Mouse (Mus musculus) kidney, embryonic 15.5 days (tissue): ENCODE results near the gene Nav3. TPM values are rescaled to one million over a fixed set of nuclear protein-coding genes. Genes with fewer than 3 reads are reported as not detected.

Experiments
- ATAC-seq: fragments of 200-750 bp; cut with Nextera tagmentation; replicated peaks from 2 replicates; pipeline ENCODE4 v1.8.0; 2017; ENCODE audit warnings: moderate TSS enrichment; ENCODE audit not compliant: low FRiP score
- H3K27ac ChIP-seq: fragments of 300-500 bp; sonication (generic); 2 replicates; pipeline ENCODE4 v1.5.1; 2015; ENCODE audit warnings: mild to moderate bottlenecking, inconsistent platforms
- H3K27me3 ChIP-seq: fragments of 300-500 bp; sonication (generic); 2 replicates; pipeline ENCODE4 v1.6.1; 2015; ENCODE audit warnings: inconsistent platforms
- H3K36me3 ChIP-seq: fragments of 300-500 bp; sonication (generic); 2 replicates; pipeline ENCODE4 v1.6.1; 2015; ENCODE audit warnings: inconsistent platforms
- H3K4me1 ChIP-seq: fragments of 300-500 bp; sonication (generic); 2 replicates; pipeline ENCODE4 v1.6.1; 2015; ENCODE audit warnings: inconsistent platforms
- H3K4me2 ChIP-seq: fragments of 300-500 bp; sonication (generic); 2 replicates; pipeline ENCODE4 v1.6.1; 2015; ENCODE audit warnings: moderate library complexity, mild to moderate bottlenecking, inconsistent platforms
- H3K4me3 ChIP-seq: fragments of 300-500 bp; sonication (generic); replicated peaks from 2 replicates; pipeline ENCODE4 v1.5.1; 2015; ENCODE audit warnings: mild to moderate bottlenecking, inconsistent platforms
- H3K9ac ChIP-seq: fragments of 300-500 bp; sonication (generic); 2 replicates; pipeline ENCODE4 v1.6.1; 2015; ENCODE audit warnings: mild to moderate bottlenecking, inconsistent platforms
- H3K9me3 ChIP-seq: fragments of 300-500 bp; sonication (generic); replicated peaks from 2 replicates; pipeline ENCODE4 v1.6.1; 2016; ENCODE audit warnings: inconsistent platforms
- WGBS: fragments of 180-500 bp; shearing (Covaris S2); methylation state at CpG from one replicate; pipeline ENCODE4 v1.1.7; 2015; ENCODE audit warnings: mixed read lengths; 5-methylcytosine and 5-hydroxymethylcytosine counted together
- polyA plus RNA-seq: library from polyadenylated mRNA; unstranded; fragments of >200 nt; fragmentation: Nextera tagmentation; extraction: Ambion mirVana; gene quantifications from 2 replicates; pipeline ENCODE4 v1.2.1, GENCODE M21; 2015

The Nav3 gene
- polyA plus RNA-seq, 1 experiment from 2014 or later = 4.6 TPM

DNA sequence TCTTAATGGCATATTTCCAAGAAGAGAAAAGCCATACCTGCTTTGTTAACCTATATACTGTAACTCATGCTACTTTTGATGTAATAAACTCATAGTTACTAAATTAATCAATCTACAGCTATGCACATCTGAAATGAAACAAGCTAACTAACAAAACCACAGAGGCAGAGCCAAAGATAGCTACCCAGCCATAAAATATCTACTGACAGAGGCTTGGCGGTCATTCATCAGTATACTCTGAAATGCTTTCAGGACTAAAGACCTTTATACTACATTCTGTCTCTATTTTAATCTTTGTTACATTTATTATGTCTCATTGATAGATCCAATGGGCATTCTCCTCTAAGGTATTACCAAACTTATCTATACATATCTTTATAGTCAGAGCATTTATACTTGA, 185.4 kb downstream of the Nav3 start:
- H3K27ac ChIP-seq = no peak overlapping the region
- H3K4me3 ChIP-seq = no peak overlapping the region
- no peaks in the 10 kb centered on the region for H3K27me3 ChIP-seq
- no peaks in the 10 kb centered on the region for H3K36me3 ChIP-seq
- no peak for ATAC-seq
- H3K9ac ChIP-seq = no peak overlapping the region
- H3K4me2 ChIP-seq = no peak overlapping the region
- no peaks in the 10 kb centered on the region for H3K4me1 ChIP-seq
- WGBS = 70% methylated on average over 1 of the region's 1 CpGs
- H3K9me3 ChIP-seq = no peaks in the 10 kb centered on the region

DNA sequence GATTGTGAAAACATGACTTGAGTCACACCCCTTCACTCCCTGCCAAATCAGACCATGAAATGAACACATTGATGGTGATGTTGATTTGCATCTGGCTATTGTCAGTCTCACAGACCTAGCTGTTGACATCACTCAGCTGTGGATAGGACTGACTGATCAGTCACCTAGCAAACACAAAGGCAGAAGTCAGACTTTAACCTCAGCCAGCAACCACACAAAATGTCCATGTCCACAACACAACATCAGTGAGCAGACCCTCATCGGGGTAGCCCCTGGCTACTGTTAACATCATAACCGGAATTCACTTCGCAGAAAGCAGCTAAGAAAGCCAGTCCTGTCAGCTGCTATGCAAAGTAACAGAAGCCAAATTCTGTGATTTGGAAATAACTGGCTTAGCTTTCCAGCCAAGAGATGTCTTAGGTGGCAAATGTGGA, 213.9 kb downstream of the Nav3 start:
- no peak overlapping the region for H3K9ac ChIP-seq
- H3K27me3 ChIP-seq = no peaks in the 10 kb centered on the region
- WGBS = 85% methylated on average over 3 of the region's 3 CpGs
- H3K27ac ChIP-seq = no peak overlapping the region
- H3K4me3 ChIP-seq = no peak overlapping the region
- no peak for ATAC-seq
- no peak overlapping the region for H3K4me2 ChIP-seq
- H3K9me3 ChIP-seq = no peaks in the 10 kb centered on the region
- H3K4me1 ChIP-seq = no peaks in the 10 kb centered on the region
- no peaks in the 10 kb centered on the region for H3K36me3 ChIP-seq

DNA sequence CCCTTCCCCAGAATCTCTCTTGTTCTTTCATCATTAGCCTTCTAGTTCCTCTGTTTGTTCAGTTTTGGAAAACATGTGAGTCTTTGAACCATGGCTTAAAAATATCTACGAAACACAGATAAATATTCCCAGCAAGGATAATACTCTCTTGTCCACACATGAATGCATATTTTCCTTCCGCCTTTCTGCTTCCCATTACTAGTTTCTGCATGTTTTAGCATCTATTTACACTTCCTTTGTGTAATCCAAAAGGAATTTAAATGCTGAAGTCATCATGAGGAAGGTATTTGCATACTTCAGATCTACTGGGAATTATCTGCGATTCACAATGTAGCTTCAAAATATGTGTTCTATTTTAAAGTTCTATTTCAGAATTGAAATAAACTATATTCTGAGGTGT, 215.3 kb downstream of the Nav3 start:
- Histone ChIP-seq H3K4me3 (no peak overlapping the region), H3K36me3 (no peaks in the 10 kb centered on the region), H3K4me1 (no peaks in the 10 kb centered on the region), H3K27ac (no peak overlapping the region), H3K27me3 (no peaks in the 10 kb centered on the region), H3K9ac (no peak overlapping the region), H3K9me3 (no peaks in the 10 kb centered on the region), H3K4me2 (no peak overlapping the region)
- no peak for ATAC-seq
- WGBS = 85% methylated on average over 3 of the region's 3 CpGs

DNA sequence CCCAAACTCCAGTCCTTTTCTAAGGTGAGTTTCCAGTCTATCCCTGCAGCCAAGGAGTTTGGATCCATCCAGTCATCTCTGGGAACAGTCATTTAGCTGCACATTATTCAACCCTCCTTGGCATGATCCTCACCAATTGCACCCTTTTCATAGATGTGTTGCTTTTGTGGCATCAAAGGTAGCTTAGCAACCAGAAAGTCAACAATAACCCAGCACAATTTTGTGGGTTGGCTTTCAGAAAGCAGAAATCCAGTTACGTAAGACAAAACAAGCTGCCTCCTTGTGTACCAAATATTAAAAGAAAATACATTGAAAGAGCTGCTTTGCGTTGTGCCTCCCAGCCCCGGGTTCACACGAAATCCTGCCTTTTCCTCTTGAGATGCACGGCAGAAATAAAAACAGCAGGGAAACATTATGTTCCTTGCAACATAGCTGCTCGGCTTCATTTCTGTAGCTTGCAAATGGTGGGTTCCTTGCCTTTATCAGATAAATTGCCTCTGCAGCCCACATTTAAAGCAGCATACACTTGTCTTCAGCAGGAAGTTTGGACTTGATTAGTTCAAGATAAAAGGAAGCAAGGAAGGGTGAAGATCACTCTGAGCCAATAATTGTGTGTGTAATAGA, 222.6 kb downstream of the Nav3 start:
- Histone ChIP-seq H3K27me3 (no peaks in the 10 kb centered on the region), H3K27ac (no peak overlapping the region), H3K36me3 (no peaks in the 10 kb centered on the region), H3K4me2 (no peak overlapping the region), H3K9ac (no peak overlapping the region), H3K4me3 (no peak overlapping the region), H3K9me3 (no peaks in the 10 kb centered on the region), H3K4me1 (no peaks in the 10 kb centered on the region)
- no peak for ATAC-seq
- 71% methylated on average over 6 of the region's 6 CpGs for WGBS

DNA sequence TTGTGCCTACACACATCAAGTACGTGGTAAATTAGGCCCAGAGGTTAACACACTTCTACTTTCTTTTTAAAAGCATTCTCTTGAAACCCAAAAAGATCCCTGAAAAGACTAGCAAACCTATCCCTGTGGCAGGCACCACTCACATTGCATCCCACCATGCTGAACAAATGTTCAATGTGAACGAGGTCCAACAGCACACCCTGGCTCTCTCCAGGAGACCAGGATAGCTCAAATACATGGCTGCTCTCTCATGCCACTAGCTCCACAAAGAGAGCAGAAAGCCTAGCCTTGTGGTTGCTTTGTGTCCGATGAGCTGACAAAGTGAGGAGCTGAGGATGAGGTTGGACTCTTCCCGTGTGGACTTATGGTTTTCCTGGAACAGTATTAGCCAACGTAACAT, 249.6 kb downstream of the Nav3 start:
- H3K4me1 ChIP-seq = no peaks in the 10 kb centered on the region
- no peak overlapping the region for H3K27ac ChIP-seq
- H3K9ac ChIP-seq = no peak overlapping the region
- H3K4me2 ChIP-seq = no peak overlapping the region
- no peaks in the 10 kb centered on the region for H3K27me3 ChIP-seq
- no peak overlapping the region for H3K4me3 ChIP-seq
- ATAC-seq = no peak
- WGBS = 87% methylated on average over 5 of the region's 5 CpGs
- no peaks in the 10 kb centered on the region for H3K36me3 ChIP-seq
- H3K9me3 ChIP-seq = no peaks in the 10 kb centered on the region

DNA sequence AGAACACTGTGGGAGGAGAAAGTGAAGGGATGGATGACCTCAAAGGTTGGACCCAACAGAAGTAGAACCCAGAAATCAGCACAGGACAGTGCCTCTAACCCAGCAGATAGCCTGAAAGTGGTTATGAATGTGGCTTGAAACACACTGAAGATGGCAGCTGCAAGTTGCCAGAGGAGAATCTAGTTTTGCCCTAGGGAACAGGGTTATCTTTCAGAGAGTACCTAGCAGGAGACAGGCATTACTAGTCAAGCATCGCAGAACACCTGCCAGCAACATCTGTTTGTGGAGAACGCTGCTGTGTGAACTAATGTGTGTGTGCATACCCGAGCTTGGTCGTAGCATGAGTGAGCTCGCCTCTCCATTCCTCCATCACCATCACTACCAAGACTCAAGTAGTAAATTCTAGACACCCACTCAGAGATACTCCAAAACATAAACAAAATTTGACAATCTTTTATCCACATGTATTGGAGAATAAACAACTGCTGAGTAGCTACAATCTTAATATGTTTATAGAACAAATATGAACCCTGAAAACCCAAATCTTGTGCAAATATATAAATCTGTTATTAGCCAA, 251.8 kb downstream of the Nav3 start:
- no peak overlapping the region for H3K4me2 ChIP-seq
- no peak overlapping the region for H3K4me3 ChIP-seq
- no peaks in the 10 kb centered on the region for H3K27me3 ChIP-seq
- no peaks in the 10 kb centered on the region for H3K36me3 ChIP-seq
- 78% methylated on average over 5 of the region's 5 CpGs for WGBS
- no peaks in the 10 kb centered on the region for H3K4me1 ChIP-seq
- H3K27ac ChIP-seq = no peak overlapping the region
- no peak overlapping the region for H3K9ac ChIP-seq
- no peaks in the 10 kb centered on the region for H3K9me3 ChIP-seq
- no peak for ATAC-seq

DNA sequence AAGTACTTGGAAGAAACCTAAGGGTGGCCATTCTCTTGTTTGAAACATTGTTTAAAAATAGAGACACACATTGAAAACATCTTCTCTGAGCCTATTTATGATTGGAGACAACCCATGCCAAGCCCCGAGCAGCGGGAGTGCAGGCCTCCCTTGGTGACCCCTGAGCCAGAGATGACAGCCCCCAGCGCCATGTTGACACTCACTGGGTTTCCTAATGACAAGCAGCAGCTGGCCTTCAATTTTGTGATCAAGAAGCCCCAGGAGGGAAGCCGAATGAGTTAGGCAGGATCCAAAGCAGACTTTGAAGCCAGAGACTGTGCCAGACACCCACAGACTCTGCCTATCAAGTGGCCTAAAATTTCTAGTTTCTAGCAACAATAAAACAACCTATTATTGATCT, 263.1 kb downstream of the Nav3 start:
- Histone ChIP-seq H3K9me3 (no peaks in the 10 kb centered on the region), H3K27ac (no peak overlapping the region), H3K36me3 (no peaks in the 10 kb centered on the region), H3K4me1 (no peaks in the 10 kb centered on the region), H3K9ac (no peak overlapping the region), H3K27me3 (no peaks in the 10 kb centered on the region), H3K4me3 (no peak overlapping the region), H3K4me2 (no peak overlapping the region)
- WGBS = 27% methylated on average over 4 of the region's 4 CpGs
- no peak for ATAC-seq

DNA sequence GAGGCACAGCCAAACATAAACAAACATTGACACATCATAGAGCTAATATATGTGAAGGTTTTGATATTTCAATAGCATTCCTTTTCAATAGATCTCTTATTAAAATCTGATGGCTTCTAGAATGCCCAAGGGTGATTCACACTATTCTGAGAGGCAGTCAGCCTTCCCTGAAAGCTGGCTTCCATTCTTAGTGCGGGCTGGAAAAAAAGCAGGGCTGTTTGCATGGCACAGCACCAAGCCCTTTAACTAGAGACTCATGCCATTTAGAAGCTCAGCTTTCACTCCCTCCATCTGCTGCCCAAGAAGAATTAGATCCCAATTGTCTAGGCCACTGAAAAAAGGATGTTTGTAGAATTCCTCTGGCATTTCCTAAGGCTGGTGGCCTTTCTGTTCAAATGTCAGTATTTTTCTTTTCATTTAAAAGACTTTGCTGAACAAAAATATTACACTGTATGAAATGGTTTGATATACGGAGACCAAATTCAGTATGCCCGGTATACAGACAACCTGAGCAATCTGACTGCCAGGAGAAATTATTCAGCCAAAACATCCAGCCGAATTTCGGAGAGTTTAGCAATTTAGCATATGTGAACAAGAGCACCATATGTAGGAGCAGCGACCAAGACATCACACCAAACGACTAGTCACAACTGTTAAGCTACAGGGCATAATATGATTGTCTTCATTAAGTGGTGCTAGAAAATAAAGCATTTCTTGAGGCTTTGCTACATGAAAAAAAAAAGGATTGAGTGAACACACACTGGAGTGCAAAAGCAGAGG, 263.8 kb downstream of the Nav3 start:
- H3K27me3 ChIP-seq = no peaks in the 10 kb centered on the region
- 78% methylated on average over 7 of the region's 7 CpGs for WGBS
- no peaks in the 10 kb centered on the region for H3K4me1 ChIP-seq
- no peak overlapping the region for H3K27ac ChIP-seq
- H3K36me3 ChIP-seq = no peaks in the 10 kb centered on the region
- no peak overlapping the region for H3K4me2 ChIP-seq
- H3K9me3 ChIP-seq = no peaks in the 10 kb centered on the region
- H3K4me3 ChIP-seq = no peak overlapping the region
- no peak for ATAC-seq
- no peak overlapping the region for H3K9ac ChIP-seq

DNA sequence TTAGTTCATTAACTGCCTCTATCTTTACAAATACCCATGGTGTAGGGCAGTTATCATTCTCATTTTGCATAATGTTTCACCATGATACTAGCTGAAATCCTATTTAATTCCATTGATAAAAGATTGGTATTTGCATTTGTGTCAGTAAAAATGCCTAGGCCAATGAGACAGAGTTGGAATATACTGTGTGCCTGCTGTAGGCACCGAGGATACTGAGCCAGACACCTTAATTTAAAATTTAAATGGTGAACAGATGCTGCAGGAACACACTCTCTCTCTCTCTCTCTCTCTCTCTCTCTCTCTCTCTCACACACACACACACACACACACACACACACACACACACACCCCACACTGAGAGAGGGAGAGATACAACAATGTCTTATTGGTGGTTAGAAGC, 269.8 kb downstream of the Nav3 start:
- no peaks in the 10 kb centered on the region for H3K4me1 ChIP-seq
- no peak overlapping the region for H3K9ac ChIP-seq
- no peaks in the 10 kb centered on the region for H3K27me3 ChIP-seq
- H3K4me3 ChIP-seq = no peak overlapping the region
- no peak overlapping the region for H3K4me2 ChIP-seq
- ATAC-seq = no peak
- no peaks in the 10 kb centered on the region for H3K9me3 ChIP-seq
- no peaks in the 10 kb centered on the region for H3K36me3 ChIP-seq
- 88% methylated on average over 1 of the region's 1 CpGs for WGBS
- no peak overlapping the region for H3K27ac ChIP-seq

DNA sequence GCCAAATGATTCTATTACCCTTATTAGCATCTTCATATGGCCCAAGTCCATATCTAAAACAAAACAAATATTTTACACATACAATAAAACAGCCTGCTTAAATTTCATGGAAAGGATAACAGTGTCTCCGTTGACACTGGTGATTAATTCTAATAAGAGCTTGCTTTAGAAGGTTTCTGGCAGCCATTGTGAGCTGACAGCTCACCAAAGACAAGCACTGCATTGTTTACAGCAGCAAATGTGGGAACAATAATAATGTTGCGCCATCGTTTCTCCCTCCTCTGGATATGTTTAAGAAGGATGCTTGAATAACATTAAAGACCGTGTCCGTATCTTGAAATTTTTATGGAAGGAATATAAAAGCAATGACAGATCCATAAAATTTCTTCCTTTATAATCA, 280.1 kb downstream of the Nav3 start:
- WGBS = 74% methylated on average over 5 of the region's 5 CpGs
- Histone ChIP-seq H3K4me2 (no peak overlapping the region), H3K36me3 (no peaks in the 10 kb centered on the region), H3K4me1 (no peaks in the 10 kb centered on the region), H3K27ac (no peak overlapping the region), H3K4me3 (no peak overlapping the region), H3K27me3 (no peaks in the 10 kb centered on the region), H3K9ac (no peak overlapping the region), H3K9me3 (no peaks in the 10 kb centered on the region)
- no peak for ATAC-seq

DNA sequence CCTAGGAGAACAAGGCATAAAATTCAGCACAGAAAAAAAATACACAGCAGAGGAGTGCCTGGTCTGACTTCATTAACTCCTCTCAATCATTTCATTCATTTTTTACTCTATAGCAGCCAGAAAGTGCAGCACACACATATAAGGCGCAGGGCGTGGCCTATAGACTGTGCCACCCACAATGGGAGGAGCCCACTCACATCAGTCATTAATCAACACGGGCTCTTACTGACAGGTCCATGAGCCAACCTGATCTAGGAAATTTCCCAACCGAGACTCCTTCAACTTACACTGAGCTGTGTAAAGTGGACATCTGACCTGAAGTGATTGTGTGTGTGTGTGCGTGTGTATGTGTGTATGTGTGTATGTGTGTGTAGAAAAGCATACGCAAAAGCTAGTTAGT, 286.6 kb downstream of the Nav3 start:
- Histone ChIP-seq H3K9ac (no peak overlapping the region), H3K27ac (no peak overlapping the region), H3K9me3 (no peaks in the 10 kb centered on the region), H3K4me2 (no peak overlapping the region), H3K4me1 (no peaks in the 10 kb centered on the region), H3K4me3 (no peak overlapping the region), H3K36me3 (no peaks in the 10 kb centered on the region), H3K27me3 (no peaks in the 10 kb centered on the region)
- 85% methylated on average over 6 of the region's 6 CpGs for WGBS
- 0 out of 2 replicates have a peak, but pooled peaks have one; percentile 33 for ATAC-seq

DNA sequence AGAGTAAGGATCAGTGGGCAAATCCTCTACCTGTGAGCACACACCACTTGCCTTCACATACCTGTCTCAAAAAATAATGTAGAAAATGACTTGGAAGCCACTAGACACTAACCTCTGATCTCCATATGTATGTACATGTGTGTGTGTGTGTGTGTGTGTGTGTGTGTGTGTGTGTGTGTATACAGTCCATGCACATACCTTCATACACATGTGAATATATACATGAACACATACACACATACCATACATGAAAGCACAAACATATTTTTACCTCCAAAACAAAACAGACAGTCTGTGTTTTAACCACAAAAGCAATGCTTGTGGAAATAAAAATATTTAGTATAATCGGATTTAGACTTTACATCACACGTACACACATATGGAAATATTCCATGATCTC, 287.1 kb downstream of the Nav3 start:
- H3K4me1 ChIP-seq = no peaks in the 10 kb centered on the region
- no peak for ATAC-seq
- no peaks in the 10 kb centered on the region for H3K27me3 ChIP-seq
- no peaks in the 10 kb centered on the region for H3K36me3 ChIP-seq
- no peak overlapping the region for H3K9ac ChIP-seq
- no peak overlapping the region for H3K27ac ChIP-seq
- WGBS = 79% methylated on average over 2 of the region's 2 CpGs
- no peaks in the 10 kb centered on the region for H3K9me3 ChIP-seq
- H3K4me2 ChIP-seq = no peak overlapping the region
- H3K4me3 ChIP-seq = no peak overlapping the region
